Mouse (Mus musculus): ENCODE results near the gene Epb41.

Epb41 gene

GRCm38 (mm10) chr4:131888564-131888963 is 186.6 kb downstream of the Epb41 start:
- DNase-seq (ENCODE audit: low spot score), result no peak

- no peak for DNase-seq (ENCODE audit: low spot score)
Measured at GRCm38 (mm10) chr4:131885376-131885775, 189.7 kb downstream of the Epb41 start.

- no peak for DNase-seq (ENCODE audit: low spot score)
Measured at GRCm38 (mm10) chr4:131883571-131883970, 191.6 kb downstream of the Epb41 start.

- no peak for DNase-seq (ENCODE audit: low spot score)
Measured at GRCm38 (mm10) chr4:131881306-131881705, 193.8 kb downstream of the Epb41 start.

DNA sequence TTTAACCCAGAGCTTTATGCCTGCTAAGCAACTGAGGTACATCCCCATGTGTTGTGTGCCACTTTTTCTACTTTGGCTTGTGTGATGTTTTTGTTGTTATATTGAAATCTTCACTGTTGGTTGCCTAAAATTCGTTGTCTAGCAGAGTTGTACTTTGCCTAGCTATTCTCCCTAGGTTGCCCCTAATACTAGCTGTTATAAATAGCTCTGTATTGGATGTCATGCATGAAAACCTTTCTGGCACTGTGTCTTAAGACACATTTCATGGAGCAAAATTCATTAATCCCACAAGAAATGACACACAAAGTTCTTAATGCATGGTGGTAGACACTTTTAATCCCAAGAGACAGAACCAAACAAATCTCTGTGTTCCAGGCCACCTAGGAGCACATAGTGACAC is 195.4 kb downstream of the Epb41 start:
- DNase-seq (ENCODE audit: low spot score), result no peak

- DNase-seq (ENCODE audit: low spot score), result no peak
Measured at GRCm38 (mm10) chr4:131876836-131877235, 198.3 kb downstream of the Epb41 start.

DNA sequence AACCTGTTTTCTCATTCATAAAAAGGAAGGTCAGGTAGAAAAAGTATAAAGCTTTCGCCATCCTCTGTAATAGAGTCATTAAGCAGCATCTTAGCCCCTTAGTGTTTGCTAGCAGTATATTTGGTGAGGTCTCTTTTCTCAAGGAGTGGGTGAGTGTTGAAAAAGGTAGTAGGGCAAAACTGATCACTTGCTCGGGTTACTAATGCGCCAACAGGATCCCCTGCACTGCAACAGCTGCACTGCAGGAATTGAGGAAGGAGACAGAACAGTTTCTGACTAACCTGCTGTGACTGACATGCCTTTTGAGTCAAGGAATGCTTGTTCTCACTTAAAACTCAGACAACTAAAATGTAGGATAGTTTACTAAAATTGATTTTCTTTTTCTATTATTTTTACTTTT is 199.9 kb downstream of the Epb41 start:
- DNase-seq (ENCODE audit: low spot score), result no peak

GRCm38 (mm10) chr4:131874567-131874966 is 200.6 kb downstream of the Epb41 start:
- DNase-seq (ENCODE audit: low spot score), result no peak

DNA sequence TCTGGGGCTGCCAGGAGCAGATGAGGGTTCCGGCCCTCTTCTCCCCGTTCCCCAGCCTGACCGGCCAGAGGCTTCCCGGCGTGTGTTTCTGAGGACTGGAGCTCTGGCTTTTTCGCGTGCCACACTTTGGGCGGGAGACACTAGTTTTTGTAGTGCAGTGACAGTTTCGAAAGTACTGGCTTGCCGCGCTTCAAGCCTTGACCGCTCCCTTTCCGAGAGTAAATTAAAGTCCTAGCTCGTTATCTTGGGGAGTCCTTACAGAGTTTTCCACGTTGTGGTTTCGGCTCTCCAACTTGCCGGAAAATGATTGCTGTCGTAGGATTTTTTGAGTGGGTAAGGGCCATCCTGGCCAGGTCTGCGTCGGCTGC is 201.0 kb downstream of the Epb41 start:
- DNase-seq (ENCODE audit: low spot score), result no peak

Measured in left cerebral cortex, adult 11 months (tissue).